Mouse (Mus musculus): ENCODE results near the gene Kank4. TPM values are rescaled to one million over a fixed set of nuclear protein-coding genes. Genes with fewer than 3 reads are reported as not detected.
"Not testable (repeated sequence)": the region's sequence is repeated elsewhere in the genome, so short reads cannot be mapped to it uniquely, and the experiment has no call there.

The Kank4 gene
- polyA plus RNA-seq, 1 experiment from 2014 or later = 0.12 TPM

- not testable (repeated sequence) for H3K27ac ChIP-seq (ENCODE audit: low read length); H3K4me2 ChIP-seq (ENCODE audit: low read depth, low read length); H3K4me1 ChIP-seq (ENCODE audit: control insufficient read depth, low read depth, low read length); ATAC-seq (ENCODE audit: low read depth); H3K27me3 ChIP-seq (ENCODE audit: control insufficient read depth, insufficient read depth, low read depth, low read length); H3K9me3 ChIP-seq (replicated peaks; ENCODE audit: control insufficient read depth, low read length); H3K36me3 ChIP-seq (ENCODE audit: control insufficient read depth, insufficient read depth); H3K9ac ChIP-seq (ENCODE audit: low read depth, low read length); H3K4me3 ChIP-seq (ENCODE audit: low read depth, low read length)
- WGBS (ENCODE audit: insufficient replicate concordance) = 39% methylated on average over 1 of the region's 1 CpGs
Measured at GRCm38 (mm10) chr4:98850485-98850884, 33.1 kb upstream of the Kank4 start.

DNA sequence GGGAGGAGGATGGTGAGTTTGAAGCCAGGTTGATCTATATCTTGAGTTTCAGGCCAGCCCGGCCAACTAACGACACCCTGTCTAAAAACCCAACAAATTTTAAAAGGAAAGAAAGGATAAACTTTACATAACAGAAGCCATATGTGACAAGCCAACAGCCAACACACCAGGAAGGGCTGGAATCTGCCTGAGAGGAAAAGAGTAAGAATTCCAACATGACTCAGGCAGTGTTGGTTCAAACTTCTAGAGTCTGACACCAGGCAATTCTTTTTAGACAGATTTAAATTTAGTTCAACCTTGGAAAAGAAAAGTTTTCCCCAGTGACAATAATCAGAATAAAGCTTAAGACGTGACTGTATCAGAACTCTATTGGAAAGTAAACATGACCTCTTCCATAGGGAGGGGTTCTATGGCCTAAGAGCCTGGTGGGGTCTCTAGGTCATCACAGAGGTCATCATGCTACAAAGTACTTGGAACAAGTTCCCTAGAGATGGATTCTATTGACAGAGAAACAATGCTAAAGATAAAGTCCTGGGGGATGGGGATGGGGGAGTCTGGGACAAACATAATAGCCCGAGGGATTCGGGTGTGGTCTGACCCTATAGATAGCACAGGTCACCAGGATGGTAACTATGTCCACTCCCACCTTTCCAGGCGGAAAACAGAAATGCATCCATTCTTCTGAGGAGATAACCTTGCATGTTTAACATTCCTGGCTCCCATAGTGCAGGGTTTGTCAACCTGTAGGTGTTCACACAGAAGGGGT lies 30.0 kb upstream of the Kank4 start:
- Histone ChIP-seq H3K9me3 (replicated peaks; ENCODE audit: control insufficient read depth, low read length) (no peaks in the 10 kb centered on the region), H3K9ac (ENCODE audit: low read depth, low read length) (no peak overlapping the region), H3K27ac (ENCODE audit: low read length) (no peak overlapping the region), H3K36me3 (ENCODE audit: control insufficient read depth, insufficient read depth) (no peaks in the 10 kb centered on the region), H3K27me3 (ENCODE audit: control insufficient read depth, insufficient read depth, low read depth, low read length) (no peaks in the 10 kb centered on the region), H3K4me1 (ENCODE audit: control insufficient read depth, low read depth, low read length) (no peaks in the 10 kb centered on the region), H3K4me3 (ENCODE audit: low read depth, low read length) (no peak overlapping the region), H3K4me2 (ENCODE audit: low read depth, low read length) (no peak overlapping the region)
- no peak for ATAC-seq (ENCODE audit: low read depth)
- 58% methylated on average over 6 of the region's 6 CpGs for WGBS (ENCODE audit: insufficient replicate concordance)

DNA sequence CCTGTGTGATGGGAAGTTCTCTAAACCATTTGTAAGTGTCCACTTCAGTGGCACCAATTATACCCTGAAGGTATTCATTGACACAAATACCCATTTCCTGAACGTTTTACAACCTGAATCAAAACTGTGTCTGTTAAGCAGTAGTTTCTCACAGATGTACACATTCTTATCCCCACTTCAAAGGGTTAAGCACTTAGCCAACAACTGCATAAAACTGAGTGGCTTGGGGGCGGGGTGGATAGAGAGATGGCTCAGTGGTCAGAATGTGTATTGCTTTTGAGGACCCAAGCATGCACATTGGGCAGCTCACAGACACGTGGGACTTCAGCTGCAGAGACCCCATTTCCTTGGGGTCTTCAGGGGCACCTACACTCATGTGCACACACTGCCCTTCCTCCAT lies 29.1 kb upstream of the Kank4 start:
- no peaks in the 10 kb centered on the region for H3K27me3 ChIP-seq (ENCODE audit: control insufficient read depth, insufficient read depth, low read depth, low read length)
- H3K36me3 ChIP-seq (ENCODE audit: control insufficient read depth, insufficient read depth) = no peaks in the 10 kb centered on the region
- no peaks in the 10 kb centered on the region for H3K9me3 ChIP-seq (replicated peaks; ENCODE audit: control insufficient read depth, low read length)
- 31% methylated on average over 3 of the region's 3 CpGs for WGBS (ENCODE audit: insufficient replicate concordance)
- no peak overlapping the region for H3K4me3 ChIP-seq (ENCODE audit: low read depth, low read length)
- no peak overlapping the region for H3K9ac ChIP-seq (ENCODE audit: low read depth, low read length)
- no peak overlapping the region for H3K4me2 ChIP-seq (ENCODE audit: low read depth, low read length)
- no peak overlapping the region for H3K27ac ChIP-seq (ENCODE audit: low read length)
- no peak for ATAC-seq (ENCODE audit: low read depth)
- H3K4me1 ChIP-seq (ENCODE audit: control insufficient read depth, low read depth, low read length) = no peaks in the 10 kb centered on the region

DNA sequence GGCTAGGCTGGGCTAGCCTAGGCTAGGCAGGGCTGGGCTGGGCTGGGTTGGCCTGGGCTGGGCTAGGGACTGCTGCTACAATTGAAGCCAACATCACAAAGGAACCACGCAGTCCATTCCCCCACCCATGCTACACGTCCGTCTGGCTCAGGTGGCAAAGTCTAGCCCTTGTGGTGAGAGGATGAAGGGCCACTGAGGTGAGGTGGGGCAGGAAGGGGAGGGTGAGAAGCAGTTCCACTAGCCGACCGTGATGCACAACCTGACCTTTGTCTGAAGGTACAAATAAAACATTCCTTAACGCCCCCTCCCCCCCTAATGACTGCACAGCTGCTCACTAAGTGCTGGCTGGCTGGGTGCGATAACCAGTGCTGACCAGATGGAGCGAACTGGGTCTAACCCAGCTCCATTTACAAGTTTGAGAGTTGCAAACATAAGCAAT lies 28.4 kb upstream of the Kank4 start:
- H3K9me3 ChIP-seq (replicated peaks; ENCODE audit: control insufficient read depth, low read length) = no peaks in the 10 kb centered on the region
- H3K36me3 ChIP-seq (ENCODE audit: control insufficient read depth, insufficient read depth) = no peaks in the 10 kb centered on the region
- no peak overlapping the region for H3K9ac ChIP-seq (ENCODE audit: low read depth, low read length)
- H3K27me3 ChIP-seq (ENCODE audit: control insufficient read depth, insufficient read depth, low read depth, low read length) = no peaks in the 10 kb centered on the region
- no peak overlapping the region for H3K4me2 ChIP-seq (ENCODE audit: low read depth, low read length)
- 52% methylated on average over 8 of the region's 8 CpGs for WGBS (ENCODE audit: insufficient replicate concordance)
- no peak overlapping the region for H3K27ac ChIP-seq (ENCODE audit: low read length)
- no peak overlapping the region for H3K4me3 ChIP-seq (ENCODE audit: low read depth, low read length)
- no peaks in the 10 kb centered on the region for H3K4me1 ChIP-seq (ENCODE audit: control insufficient read depth, low read depth, low read length)
- no peak for ATAC-seq (ENCODE audit: low read depth)

- ATAC-seq (ENCODE audit: low read depth) = no peak
- no peaks in the 10 kb centered on the region for H3K27me3 ChIP-seq (ENCODE audit: control insufficient read depth, insufficient read depth, low read depth, low read length)
- no peaks in the 10 kb centered on the region for H3K36me3 ChIP-seq (ENCODE audit: control insufficient read depth, insufficient read depth)
- 63% methylated on average over 4 of the region's 4 CpGs for WGBS (ENCODE audit: insufficient replicate concordance)
- H3K4me2 ChIP-seq (ENCODE audit: low read depth, low read length) = no peak overlapping the region
- H3K27ac ChIP-seq (ENCODE audit: low read length) = no peak overlapping the region
- no peak overlapping the region for H3K4me3 ChIP-seq (ENCODE audit: low read depth, low read length)
- H3K4me1 ChIP-seq (ENCODE audit: control insufficient read depth, low read depth, low read length) = no peaks in the 10 kb centered on the region
- no peaks in the 10 kb centered on the region for H3K9me3 ChIP-seq (replicated peaks; ENCODE audit: control insufficient read depth, low read length)
- no peak overlapping the region for H3K9ac ChIP-seq (ENCODE audit: low read depth, low read length)
Measured at GRCm38 (mm10) chr4:98845201-98845600, 27.9 kb upstream of the Kank4 start.

DNA sequence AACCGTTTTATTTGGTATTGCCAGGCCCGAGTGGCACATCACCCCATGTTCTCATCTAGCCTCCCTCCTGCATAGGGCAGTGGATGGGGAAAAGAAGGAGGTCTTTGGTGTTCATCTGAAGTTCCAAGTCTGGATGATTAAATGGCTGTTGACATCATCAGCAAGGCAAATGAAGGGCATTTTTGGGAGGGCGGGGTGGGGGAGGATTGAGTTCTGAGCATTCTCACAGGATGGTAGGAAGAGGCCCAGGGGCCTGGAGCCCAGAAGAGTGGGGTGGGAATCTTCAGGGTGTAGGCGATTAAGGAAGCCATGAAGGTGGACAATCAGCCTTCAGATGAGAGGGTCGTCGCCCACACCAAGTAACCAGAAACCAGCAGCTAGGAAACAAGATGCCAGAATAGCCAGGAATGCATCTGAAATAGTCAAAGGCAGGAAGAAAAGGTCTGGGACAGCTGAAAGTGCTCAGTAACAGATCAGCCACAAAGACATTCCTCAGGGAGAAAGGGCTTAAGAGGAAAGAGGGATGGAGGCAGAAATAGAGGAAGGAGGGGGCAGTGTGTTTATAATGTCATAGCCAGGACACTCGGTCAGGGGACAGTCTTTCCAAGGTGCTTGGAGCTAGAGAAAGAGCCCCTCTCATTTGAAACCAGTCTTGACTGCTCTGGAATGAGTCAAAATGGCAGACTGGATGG lies 26.7 kb upstream of the Kank4 start:
- no peak for ATAC-seq (ENCODE audit: low read depth)
- 53% methylated on average over 7 of the region's 7 CpGs for WGBS (ENCODE audit: insufficient replicate concordance)
- no peak overlapping the region for H3K4me3 ChIP-seq (ENCODE audit: low read depth, low read length)
- H3K36me3 ChIP-seq (ENCODE audit: control insufficient read depth, insufficient read depth) = no peaks in the 10 kb centered on the region
- no peak overlapping the region for H3K4me2 ChIP-seq (ENCODE audit: low read depth, low read length)
- H3K9ac ChIP-seq (ENCODE audit: low read depth, low read length) = no peak overlapping the region
- no peak overlapping the region for H3K27ac ChIP-seq (ENCODE audit: low read length)
- no peaks in the 10 kb centered on the region for H3K4me1 ChIP-seq (ENCODE audit: control insufficient read depth, low read depth, low read length)
- H3K9me3 ChIP-seq (replicated peaks; ENCODE audit: control insufficient read depth, low read length) = no peaks in the 10 kb centered on the region
- H3K27me3 ChIP-seq (ENCODE audit: control insufficient read depth, insufficient read depth, low read depth, low read length) = no peaks in the 10 kb centered on the region

- H3K4me2 ChIP-seq (ENCODE audit: low read depth, low read length); H3K4me1 ChIP-seq (ENCODE audit: control insufficient read depth, low read depth, low read length); H3K4me3 ChIP-seq (ENCODE audit: low read depth, low read length); H3K27me3 ChIP-seq (ENCODE audit: control insufficient read depth, insufficient read depth, low read depth, low read length); H3K27ac ChIP-seq (ENCODE audit: low read length); H3K36me3 ChIP-seq (ENCODE audit: control insufficient read depth, insufficient read depth); ATAC-seq (ENCODE audit: low read depth); H3K9me3 ChIP-seq (replicated peaks; ENCODE audit: control insufficient read depth, low read length); H3K9ac ChIP-seq (ENCODE audit: low read depth, low read length): not testable (repeated sequence)
- WGBS (ENCODE audit: insufficient replicate concordance) = 77% methylated on average over 6 of the region's 6 CpGs
Measured at GRCm38 (mm10) chr4:98841251-98841650, 23.9 kb upstream of the Kank4 start.

DNA sequence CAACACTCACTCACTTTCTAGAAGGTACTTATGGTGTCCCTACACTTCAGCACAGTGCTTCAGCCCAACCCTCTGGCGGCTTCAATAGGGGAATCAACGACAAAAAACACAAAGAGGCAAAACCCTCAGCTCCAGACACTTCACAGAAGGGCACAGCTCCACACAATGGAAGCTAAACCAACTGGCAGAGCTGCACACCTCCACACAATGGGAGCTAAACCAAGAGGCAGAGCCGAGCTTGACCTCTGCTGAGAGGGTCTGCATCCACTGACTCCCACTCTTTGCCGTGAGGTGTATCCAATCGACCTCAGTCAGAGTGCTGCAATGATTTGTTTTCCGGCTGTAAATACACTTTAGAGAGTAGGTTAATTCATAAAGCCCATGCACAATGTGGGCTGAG lies 23.2 kb upstream of the Kank4 start:
- H3K27ac ChIP-seq (ENCODE audit: low read length) = no peak overlapping the region
- no peak overlapping the region for H3K4me3 ChIP-seq (ENCODE audit: low read depth, low read length)
- WGBS (ENCODE audit: insufficient replicate concordance) = 52% methylated on average over 6 of the region's 6 CpGs
- no peak overlapping the region for H3K9ac ChIP-seq (ENCODE audit: low read depth, low read length)
- no peak overlapping the region for H3K4me2 ChIP-seq (ENCODE audit: low read depth, low read length)
- no peak for ATAC-seq (ENCODE audit: low read depth)
- H3K4me1 ChIP-seq (ENCODE audit: control insufficient read depth, low read depth, low read length) = no peaks in the 10 kb centered on the region
- H3K9me3 ChIP-seq (replicated peaks; ENCODE audit: control insufficient read depth, low read length) = no peaks in the 10 kb centered on the region
- no peaks in the 10 kb centered on the region for H3K36me3 ChIP-seq (ENCODE audit: control insufficient read depth, insufficient read depth)
- H3K27me3 ChIP-seq (ENCODE audit: control insufficient read depth, insufficient read depth, low read depth, low read length) = no peaks in the 10 kb centered on the region

DNA sequence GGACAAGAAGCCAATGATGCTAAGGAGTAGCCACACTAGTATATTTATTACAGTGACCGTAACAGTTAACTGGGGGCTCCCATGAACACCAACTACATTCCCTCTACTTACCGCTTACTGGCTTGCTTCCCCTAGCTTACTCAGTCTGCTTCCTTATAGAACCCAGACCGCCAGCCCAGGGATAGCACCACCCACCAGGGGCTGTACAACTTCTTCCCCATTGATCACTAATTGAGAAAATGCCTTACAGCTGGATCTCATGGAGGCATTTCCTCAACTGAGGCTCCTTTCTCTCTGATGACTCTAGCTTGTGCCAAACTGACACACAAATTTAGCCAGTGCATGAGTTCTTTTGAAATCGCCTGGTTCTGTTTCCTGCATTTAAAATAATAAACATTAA lies 21.6 kb upstream of the Kank4 start:
- WGBS (ENCODE audit: insufficient replicate concordance) = 70% methylated on average over 4 of the region's 4 CpGs
- Histone ChIP-seq H3K9me3 (replicated peaks; ENCODE audit: control insufficient read depth, low read length) (no peaks in the 10 kb centered on the region), H3K4me2 (ENCODE audit: low read depth, low read length) (no peak overlapping the region), H3K4me3 (ENCODE audit: low read depth, low read length) (no peak overlapping the region), H3K36me3 (ENCODE audit: control insufficient read depth, insufficient read depth) (no peaks in the 10 kb centered on the region), H3K27ac (ENCODE audit: low read length) (no peak overlapping the region), H3K4me1 (ENCODE audit: control insufficient read depth, low read depth, low read length) (no peaks in the 10 kb centered on the region), H3K27me3 (ENCODE audit: control insufficient read depth, insufficient read depth, low read depth, low read length) (no peaks in the 10 kb centered on the region), H3K9ac (ENCODE audit: low read depth, low read length) (no peak overlapping the region)
- ATAC-seq (ENCODE audit: low read depth) = no peak

Measured in liver, embryonic 16.5 days (tissue).